Mouse (Mus musculus) embryonic facial prominence, embryonic 13.5 days (tissue): ENCODE measurements around the gene Leap2. TPM values are rescaled to one million over a fixed set of nuclear protein-coding genes. Genes with fewer than 3 reads are reported as not detected.

Source experiments
- ATAC-seq: fragments of 200-750 bp; cut with Nextera tagmentation; 2 replicates; pipeline ENCODE4 v1.8.0; 2017; ENCODE audit warnings: low read depth; ENCODE audit not compliant: insufficient number of reproducible peaks, insufficient read depth, low FRiP score, low TSS enrichment
- H3K27ac ChIP-seq: fragments of 300-500 bp; sonication (generic); 2 replicates; pipeline ENCODE4 v1.5.1; 2015; ENCODE audit warnings: moderate library complexity, mild to moderate bottlenecking, inconsistent platforms
- H3K27me3 ChIP-seq: fragments of 300-500 bp; sonication (generic); 2 replicates; pipeline ENCODE4 v1.6.1; 2015; ENCODE audit warnings: mild to moderate bottlenecking, inconsistent platforms
- H3K36me3 ChIP-seq: fragments of 300-500 bp; sonication (generic); 2 replicates; pipeline ENCODE4 v1.6.1; 2015; ENCODE audit warnings: mild to moderate bottlenecking, inconsistent platforms
- H3K4me1 ChIP-seq: fragments of 300-500 bp; sonication (generic); 2 replicates; pipeline ENCODE4 v1.6.1; 2015; ENCODE audit warnings: inconsistent platforms
- H3K4me2 ChIP-seq: fragments of 300-500 bp; sonication (generic); 2 replicates; pipeline ENCODE4 v1.6.1; 2015; ENCODE audit warnings: moderate library complexity, mild to moderate bottlenecking, inconsistent platforms
- H3K4me3 ChIP-seq: fragments of 300-500 bp; sonication (generic); 2 replicates; pipeline ENCODE4 v1.5.1; 2015; ENCODE audit warnings: mild to moderate bottlenecking, inconsistent platforms
- H3K9ac ChIP-seq: fragments of 300-500 bp; sonication (generic); 2 replicates; pipeline ENCODE4 v1.6.1; 2015; ENCODE audit warnings: mild to moderate bottlenecking, inconsistent platforms
- H3K9me3 ChIP-seq: fragments of 300-500 bp; sonication (generic); 2 replicates; pipeline ENCODE4 v1.6.1; 2016; ENCODE audit warnings: inconsistent platforms
- WGBS: fragments of 180-500 bp; shearing (Covaris S2); methylation state at CpG from one replicate; pipeline ENCODE4 v1.1.7; 2015; ENCODE audit warnings: mixed read lengths; 5-methylcytosine and 5-hydroxymethylcytosine counted together
- microRNA-seq: library from miRNA; unstranded; fragments of <30 nt; microRNA quantifications from one replicate; pipeline ENCODE4, GENCODE M21; 2016
- polyA plus RNA-seq: library from polyadenylated mRNA; unstranded; fragments of >200 nt; fragmentation: Nextera tagmentation; extraction: Ambion mirVana; gene quantifications from 2 replicates; pipeline ENCODE4 v1.2.1, GENCODE M21; 2015

Leap2 gene
- polyA plus RNA-seq, 1 experiment from 2014 or later: not detected

GRCm38 (mm10) chr11:53425251-53425650, 2.3 kb upstream of the Leap2 start:
- WGBS: 67% methylated on average over 3 of the region's 3 CpGs
- no peak for ATAC-seq
- no peak overlapping the region for H3K27ac ChIP-seq

GRCm38 (mm10) chr11:53424826-53425225, 1.9 kb upstream of the Leap2 start:
- WGBS: 65% methylated on average over 2 of the region's 2 CpGs
- no peak overlapping the region for H3K4me3 ChIP-seq
- ATAC-seq: no peak

More at GRCm38 (mm10) chr11:53425251-53425650, 2.3 kb upstream of the Leap2 start:
- H3K27me3 ChIP-seq: no peaks in the 10 kb centered on the region
- no peak overlapping the region for H3K9ac ChIP-seq
- H3K36me3 ChIP-seq: peaks cover 18% of the 10 kb centered on the region
- H3K4me2 ChIP-seq: no peak overlapping the region
- H3K4me1 ChIP-seq: peaks cover 6% of the 10 kb centered on the region
- H3K9me3 ChIP-seq: no peaks in the 10 kb centered on the region
- H3K4me3 ChIP-seq: no peak overlapping the region

GRCm38 (mm10) chr11:53418048-53418447, 4.9 kb downstream of the Leap2 start:
- no peak for ATAC-seq
- no peaks in the 10 kb centered on the region for H3K4me1 ChIP-seq
- H3K27ac ChIP-seq: no peak overlapping the region
- H3K36me3 ChIP-seq: peaks cover 77% of the 10 kb centered on the region
- no peak overlapping the region for H3K9ac ChIP-seq
- no peaks in the 10 kb centered on the region for H3K9me3 ChIP-seq
- no peaks in the 10 kb centered on the region for H3K27me3 ChIP-seq
- H3K4me3 ChIP-seq: no peak overlapping the region
- H3K4me2 ChIP-seq: no peak overlapping the region

More at GRCm38 (mm10) chr11:53424826-53425225, 1.9 kb upstream of the Leap2 start:
- H3K9me3 ChIP-seq: no peaks in the 10 kb centered on the region
- no peak overlapping the region for H3K9ac ChIP-seq
- peaks cover 23% of the 10 kb centered on the region for H3K36me3 ChIP-seq
- peaks cover 5% of the 10 kb centered on the region for H3K4me1 ChIP-seq
- no peak overlapping the region for H3K4me2 ChIP-seq
- H3K27ac ChIP-seq: no peak overlapping the region
- no peaks in the 10 kb centered on the region for H3K27me3 ChIP-seq

DNA sequence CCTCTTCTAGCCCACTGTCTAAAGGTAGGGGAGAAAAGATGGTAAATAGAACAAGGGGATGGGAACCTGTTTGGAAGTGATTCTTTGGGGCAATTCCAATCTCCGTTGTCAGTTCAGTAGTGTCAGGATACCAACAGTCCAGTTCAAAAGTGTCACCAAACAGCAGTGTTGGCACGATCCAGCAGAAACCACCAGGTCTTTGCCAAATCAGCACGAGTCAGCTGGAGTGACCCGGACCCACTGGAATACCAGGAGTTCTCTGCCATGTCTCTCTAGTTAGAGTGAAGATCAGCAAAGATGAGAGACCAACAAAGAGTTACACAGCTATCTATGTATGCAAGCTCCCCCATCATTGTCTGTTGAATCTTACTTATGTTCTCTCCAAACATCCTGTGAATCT, 9.1 kb downstream of the Leap2 start:
- no peaks in the 10 kb centered on the region for H3K27me3 ChIP-seq
- no peak for ATAC-seq
- H3K4me3 ChIP-seq: no peak overlapping the region
- H3K36me3 ChIP-seq: peaks cover 89% of the 10 kb centered on the region
- H3K4me2 ChIP-seq: no peak overlapping the region
- no peak overlapping the region for H3K27ac ChIP-seq
- 92% methylated on average over 4 of the region's 4 CpGs for WGBS
- H3K9ac ChIP-seq: no peak overlapping the region
- H3K9me3 ChIP-seq: no peaks in the 10 kb centered on the region
- no peaks in the 10 kb centered on the region for H3K4me1 ChIP-seq

GRCm38 (mm10) chr11:53411738-53412137, 11.2 kb downstream of the Leap2 start:
- H3K9me3 ChIP-seq: no peaks in the 10 kb centered on the region
- H3K27ac ChIP-seq: no peak overlapping the region
- no peak overlapping the region for H3K4me3 ChIP-seq
- no peaks in the 10 kb centered on the region for H3K4me1 ChIP-seq
- H3K4me2 ChIP-seq: no peak overlapping the region
- no peak for ATAC-seq
- H3K36me3 ChIP-seq: peaks cover 86% of the 10 kb centered on the region
- H3K9ac ChIP-seq: no peak overlapping the region
- no peaks in the 10 kb centered on the region for H3K27me3 ChIP-seq

- Histone ChIP-seq H3K27me3 (no peaks in the 10 kb centered on the region), H3K4me1 (no peaks in the 10 kb centered on the region), H3K27ac (no peak overlapping the region), H3K9me3 (no peaks in the 10 kb centered on the region), H3K9ac (no peak overlapping the region), H3K36me3 (peaks cover 87% of the 10 kb centered on the region), H3K4me2 (no peak overlapping the region), H3K4me3 (no peak overlapping the region)
- no peak for ATAC-seq
- WGBS: 84% methylated on average over 1 of the region's 1 CpGs
Measured at GRCm38 (mm10) chr11:53403638-53404037, 19.3 kb downstream of the Leap2 start.

DNA sequence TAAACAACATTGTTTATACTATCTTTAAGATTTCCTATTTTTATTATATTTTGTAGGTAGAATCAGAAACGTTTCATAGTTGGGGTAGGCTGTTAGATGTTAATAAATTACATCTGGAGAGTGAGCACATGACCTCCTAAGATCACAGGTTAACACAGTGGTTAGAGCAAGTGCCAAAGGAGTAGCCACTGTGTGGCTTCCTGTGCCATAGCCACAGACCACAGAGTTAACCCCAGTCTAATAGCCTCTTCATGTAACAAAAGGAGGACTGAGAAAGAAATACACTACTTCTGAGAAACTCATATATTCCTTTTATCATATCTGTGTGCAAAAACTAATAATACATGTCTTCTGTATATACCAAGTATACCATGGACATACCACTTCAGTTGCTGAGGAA, 29.1 kb downstream of the Leap2 start:
- H3K4me1 ChIP-seq: no peaks in the 10 kb centered on the region
- no peak for ATAC-seq
- H3K9me3 ChIP-seq: no peaks in the 10 kb centered on the region
- no peak overlapping the region for H3K9ac ChIP-seq
- no peak overlapping the region for H3K4me3 ChIP-seq
- peaks cover 66% of the 10 kb centered on the region for H3K36me3 ChIP-seq
- H3K27me3 ChIP-seq: no peaks in the 10 kb centered on the region
- no peak overlapping the region for H3K27ac ChIP-seq
- no peak overlapping the region for H3K4me2 ChIP-seq
- WGBS: 76% methylated on average over 1 of the region's 1 CpGs

GRCm38 (mm10) chr11:53383758-53384428, 39.1 kb downstream of the Leap2 start:
- Histone ChIP-seq H3K27me3 (no peaks in the 10 kb centered on the region), H3K4me2 (no peak overlapping the region), H3K36me3 (peaks cover 44% of the 10 kb centered on the region), H3K9ac (no peak overlapping the region), H3K4me1 (no peaks in the 10 kb centered on the region), H3K4me3 (no peak overlapping the region), H3K9me3 (no peaks in the 10 kb centered on the region), H3K27ac (no peak overlapping the region)
- no peak for ATAC-seq
- 96% methylated on average over 2 of the region's 2 CpGs for WGBS

- H3K9ac ChIP-seq: no peak overlapping the region
- H3K36me3 ChIP-seq: peaks cover 53% of the 10 kb centered on the region
- WGBS: 91% methylated on average over 1 of the region's 1 CpGs
- no peaks in the 10 kb centered on the region for H3K4me1 ChIP-seq
- no peaks in the 10 kb centered on the region for H3K27me3 ChIP-seq
- no peak overlapping the region for H3K27ac ChIP-seq
- H3K4me3 ChIP-seq: no peak overlapping the region
- no peaks in the 10 kb centered on the region for H3K9me3 ChIP-seq
- ATAC-seq: no peak
- H3K4me2 ChIP-seq: no peak overlapping the region
Measured at GRCm38 (mm10) chr11:53378918-53379317, 44.1 kb downstream of the Leap2 start.

Small RNAs within 50 kb of the gene (microRNA-seq; reads per million reads assigned to microRNA genes)
- gene Mir6920: not detected

Other genes with a start within 250 kb of the Leap2 start
- 80.5 and 84.4 TPM in 2 replicates for gene Hspa4, start 122.7 kb downstream of the Leap2 start, polyA plus RNA-seq
- gene Zcchc10, start 98.5 kb downstream of the Leap2 start, polyA plus RNA-seq: 21.5 and 23.5 TPM in 2 replicates
- gene Aff4, start 72.3 kb downstream of the Leap2 start, polyA plus RNA-seq: 60.8 and 61.1 TPM in 2 replicates
- 536 and 539 TPM in 2 replicates for gene Uqcrq, start 7.7 kb upstream of the Leap2 start, polyA plus RNA-seq
- gene Gdf9, start 7.9 kb upstream of the Leap2 start, polyA plus RNA-seq: 2.3 and 3.1 TPM in 2 replicates
- gene Gm10447, start 33.9 kb upstream of the Leap2 start, polyA plus RNA-seq: 0.22 and 0.25 TPM in 2 replicates
- gene Shroom1, start 34.0 kb upstream of the Leap2 start, polyA plus RNA-seq: 5.7 and 5.9 TPM in 2 replicates
- gene Gm9837, start 47.3 kb upstream of the Leap2 start, polyA plus RNA-seq: not detected in 2 replicates
- not detected in 2 replicates for gene Gm9945, start 57.0 kb upstream of the Leap2 start, polyA plus RNA-seq
- 0.21 and 1.2 TPM in 2 replicates for gene Sowaha, start 57.1 kb upstream of the Leap2 start, polyA plus RNA-seq
- 38.1 and 43.6 TPM in 2 replicates for gene Sept8, start 96.1 kb upstream of the Leap2 start, polyA plus RNA-seq
- gene Kif3a, start 144.2 kb upstream of the Leap2 start, polyA plus RNA-seq: 118 and 122 TPM in 2 replicates
- 1.1 and 2.7 TPM in 2 replicates for gene Il4, start 195.5 kb upstream of the Leap2 start, polyA plus RNA-seq
- not detected in 2 replicates for gene Il13, start 211.5 kb upstream of the Leap2 start, polyA plus RNA-seq